Mouse (Mus musculus): ENCODE data around the gene Ccdc141.

DNA sequence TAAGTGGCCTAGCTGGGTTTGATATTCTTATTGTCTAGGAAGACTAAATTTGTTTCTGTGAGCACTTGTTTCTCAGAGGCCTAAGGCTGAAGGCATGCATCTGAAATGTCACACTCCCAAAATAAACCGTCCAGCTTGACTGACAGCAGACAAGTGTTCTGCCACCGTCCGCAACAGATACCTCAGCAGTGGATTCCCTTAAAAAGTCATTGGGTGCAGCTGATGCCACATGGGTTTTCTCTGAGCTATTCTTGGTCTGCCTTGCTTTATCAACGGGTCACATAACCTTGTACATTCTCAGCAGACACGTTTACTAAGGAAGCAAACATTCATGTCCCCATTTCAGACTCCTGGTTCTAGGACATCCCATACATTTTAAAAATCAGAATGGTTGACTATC is 188.7 kb downstream of the Ccdc141 start:
- TF ChIP-seq CTCF (IDR thresholded peaks at IDR 0.05; ENCODE audit: low read depth), result no peak
- no peak for TF ChIP-seq EP300 (IDR thresholded peaks at IDR 0.05; ENCODE audit: low read depth)
